Mouse (Mus musculus) layer of hippocampus, adult 18-20 months (tissue): ENCODE measurements around the gene Pitpnm2. TPM values are rescaled to one million over a fixed set of nuclear protein-coding genes. Genes with fewer than 3 reads are reported as not detected.

Experiments
- DNase-seq, 2 experiments: peaks; one replicate each; pipeline ENCODE4 v3.0.0; 2022; ENCODE audit warnings: low spot score in 2 of 2
- total RNA-seq, 2 experiments: library from RNA; stranded (reverse); gene quantifications; 2 replicates each; pipeline ENCODE4 v1.2.3; 2021

The Pitpnm2 gene
- total RNA-seq, 2 experiments from 2014 or later: 315 to 325 TPM

GRCm38 (mm10) chr5:124184191-124184590 lies 65.4 kb downstream of the Pitpnm2 start:
- DNase-seq: peak in 1 of 2 experiments; percentile 34

- no peak for DNase-seq
Observed at GRCm38 (mm10) chr5:124182642-124183041, 66.9 kb downstream of the Pitpnm2 start.

GRCm38 (mm10) chr5:124182097-124182496 lies 67.5 kb downstream of the Pitpnm2 start:
- no peak for DNase-seq

GRCm38 (mm10) chr5:124180500-124181167 lies 68.9 kb downstream of the Pitpnm2 start:
- no peak for DNase-seq

GRCm38 (mm10) chr5:124179411-124179810 lies 70.1 kb downstream of the Pitpnm2 start:
- DNase-seq: no peak

GRCm38 (mm10) chr5:124176726-124177132 lies 72.8 kb downstream of the Pitpnm2 start:
- DNase-seq: no peak

GRCm38 (mm10) chr5:124175138-124175537 lies 74.4 kb downstream of the Pitpnm2 start:
- no peak for DNase-seq

GRCm38 (mm10) chr5:124173012-124173985 lies 76.3 kb downstream of the Pitpnm2 start:
- peak; percentile 82 to 94 for DNase-seq

- DNase-seq: no peak
Observed at GRCm38 (mm10) chr5:124172246-124172645, 77.3 kb downstream of the Pitpnm2 start.

- DNase-seq: no peak
Observed at GRCm38 (mm10) chr5:124171781-124172180, 77.8 kb downstream of the Pitpnm2 start.

GRCm38 (mm10) chr5:124169224-124169621 lies 80.3 kb downstream of the Pitpnm2 start:
- DNase-seq: peak in 1 of 2 experiments; percentile 72

GRCm38 (mm10) chr5:124168428-124169223 lies 80.9 kb downstream of the Pitpnm2 start:
- no peak for DNase-seq

GRCm38 (mm10) chr5:124167621-124168020 lies 81.9 kb downstream of the Pitpnm2 start:
- no peak for DNase-seq

- no peak for DNase-seq
Observed at GRCm38 (mm10) chr5:124166741-124167140, 82.8 kb downstream of the Pitpnm2 start.

GRCm38 (mm10) chr5:124165622-124166570 lies 83.7 kb downstream of the Pitpnm2 start:
- DNase-seq: peak in 1 of 2 experiments; percentile 65

GRCm38 (mm10) chr5:124163445-124163844 lies 86.1 kb downstream of the Pitpnm2 start:
- no peak for DNase-seq

GRCm38 (mm10) chr5:124162577-124162976 lies 87.0 kb downstream of the Pitpnm2 start:
- peak in 1 of 2 experiments; percentile 78 for DNase-seq

GRCm38 (mm10) chr5:124161831-124162230 lies 87.7 kb downstream of the Pitpnm2 start:
- peak in 1 of 2 experiments; percentile 49 for DNase-seq

GRCm38 (mm10) chr5:124159453-124159852 lies 90.1 kb downstream of the Pitpnm2 start:
- DNase-seq: no peak

GRCm38 (mm10) chr5:124158305-124158704 lies 91.3 kb downstream of the Pitpnm2 start:
- no peak for DNase-seq
